Mouse (Mus musculus) Muller cell, postnatal 12 days (primary cell): Measurements from ENCODE around the gene Atxn7l3b.

Experiments
- DNase-seq: peaks from one replicate; pipeline ENCODE4 v3.0.0-alpha.2; 2015; ENCODE audit errors: inconsistent ontology term

Atxn7l3b gene

GRCm38 (mm10) chr10:112876655-112877393, 52.0 kb downstream of the Atxn7l3b start:
- DNase-seq: no peak
